Mouse (Mus musculus) limb, embryonic 12.5 days (tissue): Measurements from ENCODE around the gene Cga. TPM values are rescaled to one million over a fixed set of nuclear protein-coding genes. Genes with fewer than 3 reads are reported as not detected.
"Not testable (repeated sequence)": the region's sequence is repeated elsewhere in the genome, so short reads cannot be mapped to it uniquely, and the experiment has no call there.

Experiments
- ATAC-seq: fragments of 200-750 bp; cut with Nextera tagmentation; 2 replicates; pipeline ENCODE4 v1.8.0; 2017; ENCODE audit warnings: low read depth, moderate TSS enrichment; ENCODE audit not compliant: insufficient number of reproducible peaks, insufficient read depth, low FRiP score, low TSS enrichment
- H3K27ac ChIP-seq: fragments of 300-500 bp; sonication (generic); 2 replicates; pipeline ENCODE4 v1.5.1; 2016; ENCODE audit warnings: mild to moderate bottlenecking, moderate library complexity
- H3K27me3 ChIP-seq: fragments of 300-500 bp; sonication (generic); 2 replicates; pipeline ENCODE4 v1.6.1; 2016; ENCODE audit warnings: mild to moderate bottlenecking, moderate library complexity
- H3K36me3 ChIP-seq: fragments of 300-500 bp; sonication (generic); 2 replicates; pipeline ENCODE4 v1.6.1; 2016; ENCODE audit warnings: mild to moderate bottlenecking, moderate library complexity
- H3K4me1 ChIP-seq: fragments of 300-500 bp; sonication (generic); replicated peaks from 2 replicates; pipeline ENCODE4 v1.6.1; 2016
- H3K4me2 ChIP-seq: fragments of 300-500 bp; sonication (generic); 2 replicates; pipeline ENCODE4 v1.6.1; 2016; ENCODE audit warnings: mild to moderate bottlenecking, moderate library complexity
- H3K4me3 ChIP-seq: fragments of 300-500 bp; sonication (generic); replicated peaks from 2 replicates; pipeline ENCODE4 v1.5.1; 2016; ENCODE audit warnings: mild to moderate bottlenecking
- H3K9ac ChIP-seq: fragments of 300-500 bp; sonication (generic); replicated peaks from 2 replicates; pipeline ENCODE4 v1.6.1; 2016; ENCODE audit warnings: mild to moderate bottlenecking, moderate library complexity
- H3K9me3 ChIP-seq: fragments of 300-500 bp; sonication (generic); 2 replicates; pipeline ENCODE4 v1.6.1; 2016; ENCODE audit warnings: mild to moderate bottlenecking, moderate library complexity
- WGBS: fragments of 180-500 bp; shearing (Covaris S2); methylation state at CpG from one replicate; pipeline ENCODE4 v1.1.7; 2016; 5-methylcytosine and 5-hydroxymethylcytosine counted together
- polyA plus RNA-seq: library from polyadenylated mRNA; unstranded; fragments of >200 nt; fragmentation: Nextera tagmentation; extraction: Ambion mirVana; gene quantifications from 2 replicates; pipeline ENCODE4 v1.2.1, GENCODE M21; 2016

Cga gene
- polyA plus RNA-seq, 1 experiment from 2014 or later = not detected

- WGBS = 21% methylated on average over 7 of the region's 7 CpGs
- Histone ChIP-seq H3K36me3 (no peaks in the 10 kb centered on the region), H3K4me2 (no peak overlapping the region), H3K4me3 (no peak overlapping the region), H3K27me3 (no peaks in the 10 kb centered on the region), H3K27ac (peak overlapping the region; percentile 66), H3K9me3 (no peaks in the 10 kb centered on the region), H3K4me1 (peaks cover 7% of the 10 kb centered on the region; the same call in 1 of the 2 replicates), H3K9ac (no peak overlapping the region)
- ATAC-seq = peak; percentile 63; the same call in 1 of the 2 replicates
Observed at GRCm38 (mm10) chr4:34917400-34917799, 23.8 kb downstream of the Cga start.

- Histone ChIP-seq H3K9ac (no peak overlapping the region), H3K9me3 (no peaks in the 10 kb centered on the region), H3K27me3 (no peaks in the 10 kb centered on the region), H3K4me2 (no peak overlapping the region), H3K4me1 (peaks cover 5% of the 10 kb centered on the region; the same call in 1 of the 2 replicates), H3K27ac (no peak overlapping the region), H3K36me3 (no peaks in the 10 kb centered on the region), H3K4me3 (no peak overlapping the region)
- ATAC-seq = no peak
- WGBS = 61% methylated on average over 6 of the region's 6 CpGs
Observed at GRCm38 (mm10) chr4:34922177-34922870, 28.7 kb downstream of the Cga start.

- ATAC-seq, H3K27me3 ChIP-seq, H3K27ac ChIP-seq, H3K4me3 ChIP-seq, H3K4me2 ChIP-seq, H3K4me1 ChIP-seq, H3K36me3 ChIP-seq, H3K9ac ChIP-seq, H3K9me3 ChIP-seq: not testable (repeated sequence)
- WGBS = 77% methylated on average over 7 of the region's 7 CpGs
Observed at GRCm38 (mm10) chr4:34928386-34928785, 34.8 kb downstream of the Cga start.

GRCm38 (mm10) chr4:34941046-34941445 lies 47.5 kb downstream of the Cga start:
- H3K4me3 ChIP-seq = no peak overlapping the region
- no peaks in the 10 kb centered on the region for H3K4me1 ChIP-seq
- no peak overlapping the region for H3K27ac ChIP-seq
- H3K4me2 ChIP-seq = no peak overlapping the region
- ATAC-seq = no peak
- 94% methylated on average over 25 of the region's 25 CpGs for WGBS
- no peaks in the 10 kb centered on the region for H3K36me3 ChIP-seq
- no peaks in the 10 kb centered on the region for H3K9me3 ChIP-seq
- no peaks in the 10 kb centered on the region for H3K27me3 ChIP-seq
- H3K9ac ChIP-seq = no peak overlapping the region

GRCm38 (mm10) chr4:34947181-34947580 lies 53.6 kb downstream of the Cga start:
- Histone ChIP-seq H3K4me1 (no peaks in the 10 kb centered on the region), H3K4me3 (no peak overlapping the region), H3K9me3 (no peaks in the 10 kb centered on the region), H3K4me2 (no peak overlapping the region), H3K36me3 (no peaks in the 10 kb centered on the region), H3K27me3 (no peaks in the 10 kb centered on the region), H3K27ac (no peak overlapping the region), H3K9ac (no peak overlapping the region)
- no peak for ATAC-seq

- ATAC-seq = no peak
- Histone ChIP-seq H3K4me3 (no peak overlapping the region), H3K4me1 (no peaks in the 10 kb centered on the region), H3K27me3 (no peaks in the 10 kb centered on the region), H3K4me2 (no peak overlapping the region), H3K36me3 (no peaks in the 10 kb centered on the region), H3K9ac (no peak overlapping the region), H3K27ac (no peak overlapping the region), H3K9me3 (no peaks in the 10 kb centered on the region)
- 83% methylated on average over 10 of the region's 10 CpGs for WGBS
Observed at GRCm38 (mm10) chr4:34953716-34954115, 60.1 kb downstream of the Cga start.

Other genes with a start within 250 kb of the Cga start
- gene Slc35a1, start 206.3 kb upstream of the Cga start, polyA plus RNA-seq = 46.6 and 49.9 TPM in 2 replicates
- 0.20 and 0.26 TPM in 2 replicates for gene Cfap206, start 163.6 kb upstream of the Cga start, polyA plus RNA-seq
- not detected in 2 replicates for gene Gm136, start 137.5 kb upstream of the Cga start, polyA plus RNA-seq
- gene Smim8, start 115.4 kb upstream of the Cga start, polyA plus RNA-seq = 44.7 and 45.9 TPM in 2 replicates
- 31.1 and 31.7 TPM in 2 replicates for gene Zfp292, start 10.8 kb upstream of the Cga start, polyA plus RNA-seq